Mouse (Mus musculus): ENCODE measurements at regions not wholly inside any gene's neighbourhood (a gene's known extent, or its start where the extent isn't known, plus 50 kb on each side); places are given as distances from the start of the nearest gene placed in this dataset.

DNA sequence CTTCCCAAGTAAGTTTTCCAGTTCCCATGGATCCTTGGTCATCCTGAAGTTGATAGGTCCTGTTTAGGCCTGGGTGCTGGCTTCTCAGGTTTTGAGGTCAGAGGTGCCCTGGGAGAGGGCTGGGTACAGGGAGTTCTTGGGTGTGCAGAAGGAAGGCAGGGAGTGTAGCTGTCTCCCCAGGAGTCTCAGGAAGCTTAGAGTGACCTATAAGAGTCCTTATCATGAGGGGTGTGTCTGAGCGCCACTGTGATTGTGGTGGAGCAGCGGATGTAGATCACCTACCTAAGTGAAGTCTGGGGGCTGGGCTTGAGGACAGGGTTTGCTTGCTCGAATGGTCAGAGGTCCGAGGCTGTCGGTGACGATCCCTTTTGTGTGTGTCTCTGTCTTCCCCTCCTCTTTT, 148.8 kb upstream of the Pitx1 start:
- 53% methylated on average over 6 of the region's 6 CpGs for WGBS
- no peak overlapping the region for H3K4me2 ChIP-seq (replicated peaks)

DNA sequence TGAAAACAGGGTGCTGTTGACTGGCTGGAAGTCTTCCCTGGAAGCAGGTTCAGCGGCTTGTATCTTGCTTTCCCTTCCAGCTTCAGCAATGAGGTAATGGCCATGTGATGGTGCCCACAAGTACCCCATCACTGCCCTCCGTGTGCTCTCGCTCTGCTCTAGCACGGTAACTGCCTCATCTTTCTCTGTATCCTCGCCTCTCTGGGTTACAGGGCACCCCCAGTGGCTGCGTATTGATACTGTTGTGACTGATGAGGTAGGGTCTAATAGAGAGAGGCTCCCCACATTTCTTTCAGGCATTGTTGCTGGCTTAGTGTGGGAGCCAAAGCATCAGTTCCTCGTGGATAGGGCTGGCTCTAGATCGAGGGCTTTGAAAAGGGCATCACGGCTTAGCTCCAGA, 147.9 kb upstream of the Pitx1 start:
- WGBS = 49% methylated on average over 9 of the region's 9 CpGs
- no peak for ATAC-seq (ENCODE audit: low FRiP score)

More for the DNA sequence above, 148.8 kb upstream of the Pitx1 start:
- Histone ChIP-seq H3K27me3 (peaks cover 13% of the 10 kb centered on the region), H3K9ac (no peak overlapping the region), H3K4me1 (peaks cover 9% of the 10 kb centered on the region; the same call in 1 of the 2 replicates), H3K4me3 (no peak overlapping the region), H3K27ac (no peak overlapping the region), H3K9me3 (replicated peaks) (no peaks in the 10 kb centered on the region), H3K36me3 (no peaks in the 10 kb centered on the region)
- ATAC-seq (ENCODE audit: low FRiP score) = no peak

DNA sequence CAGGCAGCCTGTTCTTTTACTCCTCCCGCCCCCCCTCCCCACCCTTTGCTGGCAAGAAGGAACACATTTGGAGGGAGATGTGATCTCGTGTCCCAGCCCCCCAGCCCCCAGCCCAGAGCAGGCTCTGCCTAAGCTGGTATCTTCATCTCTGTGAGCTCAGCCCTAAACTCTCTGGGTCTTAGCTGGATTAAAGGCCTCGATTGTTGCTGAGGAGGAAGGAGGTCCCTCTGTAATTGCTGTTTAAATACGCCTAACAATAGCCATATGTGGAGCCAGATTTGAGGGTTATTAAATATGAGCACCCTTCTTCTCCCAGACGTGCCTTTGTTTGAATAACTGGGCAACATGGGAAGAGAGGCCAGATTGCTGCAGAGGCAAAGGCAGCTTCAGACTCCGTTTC, 145.0 kb upstream of the Pitx1 start:
- H3K4me3 ChIP-seq = no peak overlapping the region
- H3K4me2 ChIP-seq (replicated peaks) = no peak overlapping the region
- no peaks in the 10 kb centered on the region for H3K36me3 ChIP-seq
- ATAC-seq (ENCODE audit: low FRiP score) = no peak
- peaks cover 13% of the 10 kb centered on the region for H3K27me3 ChIP-seq
- no peaks in the 10 kb centered on the region for H3K9me3 ChIP-seq (replicated peaks)
- no peak overlapping the region for H3K27ac ChIP-seq
- peaks cover 15% of the 10 kb centered on the region for H3K4me1 ChIP-seq
- WGBS = 67% methylated on average over 6 of the region's 6 CpGs
- no peak overlapping the region for H3K9ac ChIP-seq

More for the DNA sequence above, 147.9 kb upstream of the Pitx1 start:
- Histone ChIP-seq H3K9me3 (replicated peaks) (no peaks in the 10 kb centered on the region), H3K4me1 (peaks cover 9% of the 10 kb centered on the region; the same call in 1 of the 2 replicates), H3K36me3 (no peaks in the 10 kb centered on the region), H3K27me3 (peaks cover 13% of the 10 kb centered on the region), H3K4me2 (replicated peaks) (no peak overlapping the region), H3K27ac (no peak overlapping the region), H3K4me3 (no peak overlapping the region), H3K9ac (no peak overlapping the region)

DNA sequence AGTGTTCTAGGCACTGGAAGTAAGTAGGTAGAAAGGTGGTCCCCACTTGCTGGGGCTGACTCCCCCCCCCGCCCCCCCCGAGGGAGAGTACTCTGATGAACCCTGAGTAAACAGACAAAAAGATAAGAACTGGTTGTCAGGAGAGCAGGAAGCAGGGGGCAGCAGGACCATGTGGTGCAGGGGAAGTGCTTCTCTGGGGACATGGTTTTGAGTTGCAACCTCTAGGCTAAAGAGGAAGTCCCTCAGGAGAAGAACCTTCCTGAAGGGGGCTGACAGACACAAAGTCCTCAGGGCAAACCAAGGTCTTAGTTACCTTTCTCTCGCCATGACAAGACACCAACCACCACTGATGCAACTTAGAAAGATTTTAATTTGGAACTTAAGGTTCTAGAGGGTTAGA, 141.9 kb upstream of the Pitx1 start:
- no peaks in the 10 kb centered on the region; the same call in none of the 2 replicates for H3K27me3 ChIP-seq
- no peak overlapping the region for H3K27ac ChIP-seq
- peaks cover 10% of the 10 kb centered on the region for H3K4me1 ChIP-seq
- no peaks in the 10 kb centered on the region for H3K9me3 ChIP-seq (replicated peaks)
- 78% methylated on average over 3 of the region's 3 CpGs for WGBS
- ATAC-seq (ENCODE audit: low FRiP score) = no peak
- no peak overlapping the region for H3K4me3 ChIP-seq
- no peak overlapping the region for H3K9ac ChIP-seq
- H3K4me2 ChIP-seq (replicated peaks) = no peak overlapping the region
- H3K36me3 ChIP-seq = no peaks in the 10 kb centered on the region

DNA sequence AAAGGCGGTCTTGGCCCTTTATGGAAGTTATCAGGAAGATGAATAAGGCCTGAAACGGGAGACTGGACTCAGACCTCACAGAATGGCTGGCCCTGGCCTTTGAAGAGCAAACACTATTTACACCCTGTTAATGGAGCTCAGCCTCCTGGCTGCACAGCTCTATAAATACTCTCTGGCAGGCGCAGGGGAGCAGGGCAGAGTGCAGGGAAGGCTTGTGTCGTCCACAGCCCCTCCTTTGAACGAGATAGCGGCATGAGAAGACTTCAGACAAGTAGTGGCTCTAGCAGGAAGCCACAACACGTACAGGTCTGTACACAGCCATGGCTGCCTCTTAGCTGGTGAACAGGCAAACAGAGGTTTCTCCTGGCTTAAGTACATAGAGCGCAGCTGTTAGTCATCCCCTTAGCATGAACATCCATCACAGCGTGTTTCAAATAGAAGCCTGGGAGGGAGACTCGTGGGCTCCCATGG, 141.0 kb upstream of the Pitx1 start:
- WGBS = 48% methylated on average over 10 of the region's 10 CpGs
- Histone ChIP-seq H3K27ac (0 out of 2 replicates have a peak overlapping the region, but pooled peaks have one; percentile 30), H3K4me2 (replicated peaks) (no peak overlapping the region), H3K9ac (no peak overlapping the region), H3K36me3 (no peaks in the 10 kb centered on the region), H3K9me3 (replicated peaks) (no peaks in the 10 kb centered on the region), H3K27me3 (no peaks in the 10 kb centered on the region; the same call in 1 of the 2 replicates), H3K4me1 (peaks cover 10% of the 10 kb centered on the region), H3K4me3 (no peak overlapping the region)
- ATAC-seq (ENCODE audit: low FRiP score) = no peak

DNA sequence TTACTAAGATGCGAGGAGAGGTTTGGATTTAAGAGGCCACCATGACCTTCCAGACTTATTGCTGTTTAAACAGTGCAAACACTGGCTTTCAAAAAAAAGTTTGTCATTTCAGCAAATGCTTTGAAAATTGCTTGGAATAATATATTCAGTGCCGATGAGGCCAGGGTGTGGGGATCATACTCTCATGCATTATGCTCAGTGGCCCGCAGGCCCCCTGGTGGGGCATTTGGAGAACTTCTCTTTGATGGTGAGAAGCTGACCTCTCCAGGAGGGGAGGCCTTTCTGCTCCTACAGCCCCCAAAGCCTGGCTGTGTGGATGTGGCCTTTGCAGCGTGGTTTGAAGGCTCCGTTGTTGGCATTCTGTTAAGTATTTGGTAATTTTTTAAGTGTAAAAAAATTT, 138.1 kb upstream of the Pitx1 start:
- no peaks in the 10 kb centered on the region; the same call in 1 of the 2 replicates for H3K27me3 ChIP-seq
- 51% methylated on average over 5 of the region's 5 CpGs for WGBS
- no peak overlapping the region for H3K9ac ChIP-seq
- H3K4me1 ChIP-seq = peaks cover 5% of the 10 kb centered on the region
- no peak overlapping the region for H3K27ac ChIP-seq
- no peaks in the 10 kb centered on the region for H3K36me3 ChIP-seq
- no peak for ATAC-seq (ENCODE audit: low FRiP score)
- H3K4me2 ChIP-seq (replicated peaks) = no peak overlapping the region
- H3K9me3 ChIP-seq (replicated peaks) = no peaks in the 10 kb centered on the region
- H3K4me3 ChIP-seq = no peak overlapping the region

DNA sequence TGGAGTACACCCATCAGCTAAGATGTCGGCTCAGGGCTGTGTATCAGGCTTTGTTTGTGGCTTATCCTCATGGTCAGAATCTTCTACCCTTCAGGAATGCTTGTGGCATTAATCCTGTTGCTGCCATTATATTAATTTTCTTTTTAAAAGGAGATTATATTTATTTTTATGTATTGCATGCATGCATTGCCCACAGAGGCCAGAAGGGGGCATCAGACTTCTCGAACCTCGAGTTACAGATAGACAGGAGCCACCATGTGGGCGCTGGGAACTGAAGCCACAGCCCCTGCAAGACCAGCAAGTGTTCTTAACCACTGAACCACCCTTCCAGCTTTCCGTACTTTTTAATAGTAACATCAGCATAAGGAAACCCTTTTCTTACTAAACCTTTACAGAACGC, 134.7 kb upstream of the Pitx1 start:
- ATAC-seq (ENCODE audit: low FRiP score) = no peak
- Histone ChIP-seq H3K36me3 (no peaks in the 10 kb centered on the region), H3K27me3 (peaks cover 14% of the 10 kb centered on the region; the same call in 1 of the 2 replicates), H3K4me3 (no peak overlapping the region), H3K9ac (no peak overlapping the region), H3K4me2 (replicated peaks) (no peak overlapping the region), H3K9me3 (replicated peaks) (no peaks in the 10 kb centered on the region), H3K27ac (no peak overlapping the region), H3K4me1 (0 out of 2 replicates have a peak, but pooled peaks cover 2% of the 10 kb centered on the region)
- WGBS = 90% methylated on average over 6 of the region's 6 CpGs

DNA sequence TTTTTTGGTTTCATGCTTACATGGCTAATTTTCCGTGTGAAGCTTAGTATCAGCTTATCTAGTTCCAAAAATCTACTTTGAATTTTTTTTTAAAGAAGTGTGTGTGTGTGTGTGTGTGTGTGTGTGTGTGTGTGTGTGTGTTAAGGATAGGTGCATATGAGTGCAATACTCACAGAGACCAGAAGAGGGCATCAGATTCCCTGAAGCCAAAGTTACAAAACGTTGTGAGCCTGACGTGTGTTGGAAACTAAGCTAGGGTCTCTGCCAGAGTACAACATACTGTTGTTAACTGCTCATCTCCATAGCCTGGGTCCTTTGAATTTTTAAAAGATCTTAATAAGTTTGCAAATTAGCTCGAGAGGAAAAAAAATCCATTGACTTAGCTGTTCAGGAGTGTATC, 133.5 kb upstream of the Pitx1 start:
- Histone ChIP-seq H3K9me3 (replicated peaks) (no peaks in the 10 kb centered on the region), H3K9ac (no peak overlapping the region), H3K27ac (no peak overlapping the region), H3K4me3 (no peak overlapping the region), H3K4me2 (replicated peaks) (no peak overlapping the region), H3K36me3 (no peaks in the 10 kb centered on the region), H3K4me1 (0 out of 2 replicates have a peak, but pooled peaks cover 2% of the 10 kb centered on the region), H3K27me3 (peaks cover 25% of the 10 kb centered on the region)
- ATAC-seq (ENCODE audit: low FRiP score) = no peak
- 85% methylated on average over 4 of the region's 4 CpGs for WGBS

DNA sequence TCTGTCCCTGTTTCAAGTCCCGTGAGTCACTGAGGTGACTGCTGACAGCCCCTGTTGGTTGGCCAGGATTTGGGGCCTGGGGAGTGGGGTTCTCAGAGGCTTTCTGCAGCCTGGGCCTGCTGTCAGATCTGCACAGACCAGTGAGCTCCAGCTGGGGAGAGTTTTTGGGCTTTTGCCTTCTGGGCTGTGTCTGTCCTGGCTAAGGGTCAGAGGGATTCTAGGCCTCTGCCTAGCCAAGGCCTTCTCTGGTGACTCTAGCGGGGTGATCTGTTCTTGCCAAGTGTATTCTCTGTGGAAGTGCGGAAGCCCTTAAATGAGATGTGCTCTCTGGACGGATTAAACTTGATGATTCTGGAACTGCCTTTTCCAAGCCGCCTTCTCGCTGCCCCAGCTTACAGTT, 131.2 kb upstream of the Pitx1 start:
- Histone ChIP-seq H3K36me3 (no peaks in the 10 kb centered on the region), H3K27me3 (peaks cover 48% of the 10 kb centered on the region), H3K9ac (no peak overlapping the region), H3K9me3 (replicated peaks) (no peaks in the 10 kb centered on the region), H3K4me3 (no peak overlapping the region), H3K4me2 (replicated peaks) (no peak overlapping the region), H3K27ac (no peak overlapping the region), H3K4me1 (peaks cover 15% of the 10 kb centered on the region)
- no peak for ATAC-seq (ENCODE audit: low FRiP score)
- WGBS = 84% methylated on average over 6 of the region's 6 CpGs

DNA sequence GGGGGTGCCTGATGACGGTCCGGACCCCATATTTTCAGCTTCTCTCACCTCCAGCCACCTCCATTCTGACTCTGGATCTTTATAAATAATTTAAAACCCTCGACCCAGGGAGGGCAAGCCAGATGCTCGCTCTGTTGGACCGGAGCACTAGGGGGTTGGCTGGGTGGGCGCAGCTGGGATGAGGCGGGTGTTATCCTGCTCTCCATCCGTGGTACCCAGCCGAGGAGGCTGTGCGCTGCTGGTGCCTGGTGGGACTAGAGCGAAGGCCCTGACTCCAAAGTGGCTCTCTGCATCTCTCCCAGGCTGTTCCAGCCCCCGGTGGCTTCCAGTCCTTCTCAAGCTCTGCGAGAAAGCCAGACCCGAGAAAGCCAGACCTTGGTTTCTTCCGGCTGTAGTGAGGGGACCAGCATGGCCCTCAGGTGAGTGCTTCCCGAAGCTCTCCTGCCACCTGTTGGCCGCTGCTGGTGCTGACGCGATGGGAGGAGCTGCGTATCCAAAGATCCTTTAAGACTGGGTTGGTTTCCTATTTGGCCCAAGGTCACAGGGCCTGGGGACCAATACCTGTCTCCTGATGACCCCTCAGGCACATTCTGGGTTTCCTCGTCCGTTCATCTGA, 127.1 kb upstream of the Pitx1 start:
- Histone ChIP-seq H3K4me3 (peak overlapping the region; percentile 31), H3K4me2 (replicated peaks) (peak overlapping the region; percentile 58), H3K27ac (no peak overlapping the region), H3K9ac (peak overlapping the region; percentile 24; the same call in 1 of the 2 replicates), H3K4me1 (peaks cover 16% of the 10 kb centered on the region), H3K27me3 (peaks cover 58% of the 10 kb centered on the region), H3K36me3 (no peaks in the 10 kb centered on the region), H3K9me3 (replicated peaks) (no peaks in the 10 kb centered on the region)
- WGBS = 7% methylated on average over 22 of the region's 22 CpGs
- peak; percentile 80 for ATAC-seq (ENCODE audit: low FRiP score)

DNA sequence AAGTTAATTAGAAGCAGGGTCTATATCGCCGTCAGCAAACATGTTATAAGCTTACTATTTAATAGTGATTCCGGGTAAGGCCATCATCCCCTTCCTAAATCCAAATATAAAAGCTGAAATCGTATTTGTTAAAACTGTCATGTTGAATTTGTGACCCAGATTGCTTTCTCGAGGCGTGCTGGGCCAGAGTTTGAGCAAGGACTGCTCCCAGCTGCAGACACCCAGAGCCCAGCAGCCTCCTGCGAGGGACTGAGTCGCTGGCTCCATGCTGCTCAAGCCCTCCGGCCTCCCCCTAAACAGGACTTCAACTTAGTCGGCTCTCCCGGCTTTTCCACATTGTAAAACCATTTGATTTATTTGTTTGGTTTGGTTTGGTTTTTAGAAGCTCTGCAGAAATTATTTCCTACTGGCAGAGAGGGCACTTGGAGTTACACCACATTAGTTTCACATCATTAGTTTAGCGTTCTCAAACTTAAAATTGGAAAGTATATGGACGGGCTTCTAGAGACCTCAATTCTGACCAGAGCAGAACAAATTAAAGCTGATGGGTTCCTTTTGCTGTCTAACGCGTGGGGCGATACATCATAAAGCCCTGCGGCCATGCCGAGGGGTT, 126.4 kb upstream of the Pitx1 start:
- WGBS = 17% methylated on average over 18 of the region's 18 CpGs
- H3K27ac ChIP-seq = no peak overlapping the region
- H3K9ac ChIP-seq = no peak overlapping the region
- peaks cover 16% of the 10 kb centered on the region for H3K4me1 ChIP-seq
- no peaks in the 10 kb centered on the region for H3K9me3 ChIP-seq (replicated peaks)
- peak overlapping the region; percentile 31; the same call in 1 of the 2 replicates for H3K4me3 ChIP-seq
- ATAC-seq (ENCODE audit: low FRiP score) = no peak
- H3K27me3 ChIP-seq = peaks cover 58% of the 10 kb centered on the region
- peak overlapping the region; percentile 58 for H3K4me2 ChIP-seq (replicated peaks)
- H3K36me3 ChIP-seq = no peaks in the 10 kb centered on the region

DNA sequence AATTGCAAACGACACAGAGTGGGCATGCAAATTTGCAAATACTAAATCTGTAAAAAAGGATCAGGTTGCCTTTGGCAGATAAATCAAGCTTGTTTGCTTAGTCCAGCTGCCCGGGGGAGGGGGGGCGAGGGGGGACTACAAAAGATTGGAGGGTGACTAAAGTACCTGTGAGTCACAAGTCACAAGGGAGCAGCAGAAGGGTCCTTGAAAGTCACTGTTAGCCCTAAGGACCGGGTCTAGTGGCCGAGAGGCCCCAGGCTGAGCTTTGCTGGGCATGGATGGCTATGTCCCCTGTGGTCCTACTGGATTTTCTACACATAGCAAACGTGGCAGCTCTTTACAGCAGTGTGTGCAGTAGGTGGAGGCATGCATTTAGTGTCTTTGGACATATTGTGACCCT, 118.4 kb upstream of the Pitx1 start:
- H3K27me3 ChIP-seq = peaks cover 6% of the 10 kb centered on the region; the same call in 1 of the 2 replicates
- WGBS = 86% methylated on average over 6 of the region's 6 CpGs
- H3K4me1 ChIP-seq = no peaks in the 10 kb centered on the region
- H3K4me2 ChIP-seq (replicated peaks) = no peak overlapping the region
- no peak overlapping the region for H3K9ac ChIP-seq
- H3K36me3 ChIP-seq = no peaks in the 10 kb centered on the region
- no peak overlapping the region for H3K4me3 ChIP-seq
- H3K9me3 ChIP-seq (replicated peaks) = no peaks in the 10 kb centered on the region
- no peak for ATAC-seq (ENCODE audit: low FRiP score)
- no peak overlapping the region for H3K27ac ChIP-seq

DNA sequence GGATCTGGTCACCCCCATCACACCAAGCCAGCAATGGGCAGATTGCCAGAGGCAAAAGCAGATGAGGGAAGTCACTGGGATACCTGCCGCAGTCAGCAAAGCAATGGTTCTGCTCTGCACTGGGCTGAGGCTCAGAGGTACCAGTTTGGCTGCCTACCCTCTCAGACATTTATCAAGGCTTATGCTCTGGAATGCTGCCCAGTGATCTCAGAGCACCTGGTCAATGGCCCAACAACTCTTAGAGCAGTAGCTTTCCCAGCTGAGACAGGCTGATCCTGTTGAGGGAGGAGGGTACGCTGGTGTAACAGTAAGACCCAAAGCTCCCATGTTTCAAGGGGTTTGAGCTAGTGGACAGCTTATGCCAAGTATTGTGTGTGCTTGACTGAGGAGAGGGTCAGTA, 117.4 kb upstream of the Pitx1 start:
- Histone ChIP-seq H3K4me1 (peaks cover 5% of the 10 kb centered on the region; the same call in 1 of the 2 replicates), H3K27me3 (peaks cover under 1% of the 10 kb centered on the region; the same call in 1 of the 2 replicates), H3K27ac (no peak overlapping the region), H3K4me2 (replicated peaks) (no peak overlapping the region), H3K36me3 (no peaks in the 10 kb centered on the region), H3K4me3 (no peak overlapping the region), H3K9me3 (replicated peaks) (no peaks in the 10 kb centered on the region), H3K9ac (no peak overlapping the region)
- no peak for ATAC-seq (ENCODE audit: low FRiP score)
- WGBS = 93% methylated on average over 2 of the region's 2 CpGs
